Comparison of ENCODE assay signal across 30 mouse cellular contexts in the genomic region with DNA sequence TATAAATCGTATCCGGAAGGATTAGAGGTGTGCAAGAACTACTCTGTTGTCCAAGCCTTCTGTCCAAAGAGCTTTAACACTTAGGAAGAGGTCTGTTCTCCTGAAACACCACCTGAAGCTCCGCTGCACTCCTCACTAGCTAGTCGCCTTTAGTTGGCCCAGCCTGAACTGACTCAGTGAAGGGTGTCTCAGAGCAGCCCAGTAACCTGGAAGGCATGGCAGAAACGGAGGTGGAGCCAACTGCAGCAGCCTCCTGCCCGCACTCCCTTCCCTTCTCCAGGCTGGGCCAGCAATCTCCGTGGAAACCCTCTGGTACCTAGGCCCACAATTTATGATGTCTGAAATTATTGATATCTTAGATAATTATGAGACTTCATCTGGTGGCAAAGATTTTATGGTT. TPM values are rescaled to one million over a fixed set of nuclear protein-coding genes. Genes with fewer than 3 reads are reported as not detected.
"Had no signal": no experiment of that assay in that cellular context is flagged by ENCODE, and none has a peak within 500 bp of the region (broad histone marks: within the 10 kb centered on the region; RNA-seq: fewer than 3 reads in every experiment).

No protein-coding gene starts in this region.

- H3K4me2 ChIP-seq: embryonic facial prominence, embryonic 12.5 days; embryonic facial prominence, embryonic 13.5 days; embryonic facial prominence, embryonic 15.5 days; forebrain, embryonic 12.5 days; forebrain, embryonic 13.5 days; forebrain, embryonic 15.5 days had no signal

- H3K9ac ChIP-seq: embryonic facial prominence, embryonic 12.5 days; embryonic facial prominence, embryonic 13.5 days; embryonic facial prominence, embryonic 15.5 days; forebrain, embryonic 12.5 days; forebrain, embryonic 13.5 days; forebrain, embryonic 15.5 days; forebrain, postnatal 0 days had no signal

- H3K9me3 ChIP-seq: embryonic facial prominence, embryonic 10.5 days; embryonic facial prominence, embryonic 12.5 days; embryonic facial prominence, embryonic 13.5 days; embryonic facial prominence, embryonic 15.5 days; forebrain, embryonic 10.5 days; forebrain, embryonic 12.5 days; forebrain, embryonic 13.5 days; forebrain, embryonic 15.5 days had no signal

- H3K4me3 ChIP-seq: embryonic facial prominence, embryonic 10.5 days; embryonic facial prominence, embryonic 12.5 days; embryonic facial prominence, embryonic 13.5 days; embryonic facial prominence, embryonic 15.5 days; erythroblast, embryonic 14.5 days; forebrain, embryonic 10.5 days; forebrain, embryonic 12.5 days; forebrain, embryonic 13.5 days; forebrain, embryonic 15.5 days; gastrocnemius, adult 2 months had no signal

- H3K27ac ChIP-seq: embryonic facial prominence, embryonic 10.5 days; embryonic facial prominence, embryonic 12.5 days; embryonic facial prominence, embryonic 13.5 days; embryonic facial prominence, embryonic 15.5 days; forebrain, embryonic 10.5 days; forebrain, embryonic 12.5 days; forebrain, embryonic 13.5 days; forebrain, embryonic 15.5 days; gastrocnemius, adult 2 months had no signal

- H3K4me1 ChIP-seq: embryonic facial prominence, embryonic 10.5 days; embryonic facial prominence, embryonic 12.5 days; embryonic facial prominence, embryonic 13.5 days; embryonic facial prominence, embryonic 15.5 days; forebrain, embryonic 10.5 days; forebrain, embryonic 12.5 days; forebrain, embryonic 13.5 days; forebrain, embryonic 15.5 days had no signal

- DNase-seq: cerebellum, adult 18-20 months; cerebellum, adult 2 months; cerebellum, adult 8-10 months; cerebellum, adult 9-10 months; cerebellum, adult 9-11 months; cerebellum, postnatal 10 days; cerebellum, postnatal 14 days; cerebellum, postnatal 25 days; cerebellum, postnatal 36 days; embryo, embryonic 11 days; forebrain, postnatal 0 days; gastrocnemius, adult 2 months; gastrocnemius, postnatal 10 days; gastrocnemius, postnatal 14 days; gastrocnemius, postnatal 25 days; gastrocnemius, postnatal 36 days; heart, adult 11 months had no signal

- ATAC-seq: forebrain, embryonic 13.5 days; forebrain, embryonic 14.5 days; forebrain, embryonic 15.5 days; forebrain, embryonic 16.5 days; forebrain, postnatal 0 days had no signal

- H3K27me3 ChIP-seq: embryonic facial prominence, embryonic 12.5 days; embryonic facial prominence, embryonic 13.5 days; embryonic facial prominence, embryonic 15.5 days; forebrain, embryonic 12.5 days; forebrain, embryonic 13.5 days; forebrain, embryonic 15.5 days had no signal

- H3K36me3 ChIP-seq: embryonic facial prominence, embryonic 10.5 days; embryonic facial prominence, embryonic 12.5 days; embryonic facial prominence, embryonic 13.5 days; embryonic facial prominence, embryonic 15.5 days; forebrain, embryonic 10.5 days; forebrain, embryonic 12.5 days; forebrain, embryonic 15.5 days had no signal

RNA-seq across cellular contexts. Expression of gene Scrg1, which starts 5.0 kb away (rescaled TPM):
- polyA plus RNA-seq: erythroblast, embryonic 14.5 days; forebrain, embryonic 10.5 days; forebrain, embryonic 11.5 days; gonadal fat pad, adult 2 months had no signal
